Mouse (Mus musculus): ENCODE measurements around the gene Zbtb21.

DNA sequence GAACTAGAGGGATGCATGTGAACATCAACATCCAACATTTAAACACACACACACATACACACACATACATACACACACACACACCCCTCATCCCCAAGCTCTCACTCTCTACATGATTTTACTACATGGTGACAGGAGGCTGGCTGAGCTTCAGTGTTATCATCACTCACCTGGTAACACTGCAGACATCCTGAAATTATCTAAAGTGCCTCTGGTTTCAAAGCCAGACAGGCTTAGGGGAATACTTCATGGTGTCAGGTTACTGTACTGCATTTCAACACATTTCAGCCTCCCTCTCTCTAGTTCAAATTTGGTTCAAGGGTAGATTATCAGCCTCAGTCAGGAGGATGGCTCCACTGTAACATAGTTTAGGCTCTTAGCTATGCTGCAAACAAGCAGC lies 4.8 kb downstream of the Zbtb21 start:
- TF ChIP-seq CTCF (IDR thresholded peaks at IDR 0.05; ENCODE audit: extremely low read depth, insufficient read depth, insufficient read length, insufficient replicate concordance) (no peak), POLR2A (IDR thresholded peaks at IDR 0.05; ENCODE audit: low read depth, low read length) (no peak)
